Mouse (Mus musculus): ENCODE data around the gene Nxph1. TPM values are rescaled to one million over a fixed set of nuclear protein-coding genes. Genes with fewer than 3 reads are reported as not detected.

Gene Nxph1
- polyA plus RNA-seq, 1 experiment from 2014 or later, result 3.6 TPM

- H3K9ac ChIP-seq, result no peak overlapping the region
- no peaks in the 10 kb centered on the region for H3K9me3 ChIP-seq (replicated peaks)
- H3K36me3 ChIP-seq, result no peaks in the 10 kb centered on the region
- no peaks in the 10 kb centered on the region for H3K4me1 ChIP-seq
- no peak for ATAC-seq (ENCODE audit: insufficient number of reproducible peaks, low FRiP score, low TSS enrichment, low read depth)
- no peak overlapping the region for H3K27ac ChIP-seq (replicated peaks)
- H3K4me2 ChIP-seq (replicated peaks), result no peak overlapping the region
- H3K27me3 ChIP-seq, result no peaks in the 10 kb centered on the region
- no peak overlapping the region for H3K4me3 ChIP-seq (replicated peaks)
These were observed 199.7 kb downstream of the Nxph1 start for GRCm38 (mm10) chr6:9147966-9148365.

GRCm38 (mm10) chr6:9149791-9150190, 201.6 kb downstream of the Nxph1 start:
- ATAC-seq (ENCODE audit: insufficient number of reproducible peaks, low FRiP score, low TSS enrichment, low read depth), result no peak
- no peaks in the 10 kb centered on the region for H3K9me3 ChIP-seq (replicated peaks)
- 33% methylated on average over 1 of the region's 1 CpGs for WGBS
- no peak overlapping the region for H3K4me3 ChIP-seq (replicated peaks)
- H3K4me1 ChIP-seq, result no peaks in the 10 kb centered on the region
- no peak overlapping the region for H3K9ac ChIP-seq
- H3K27me3 ChIP-seq, result no peaks in the 10 kb centered on the region
- no peak overlapping the region for H3K4me2 ChIP-seq (replicated peaks)
- H3K36me3 ChIP-seq, result no peaks in the 10 kb centered on the region
- H3K27ac ChIP-seq (replicated peaks), result no peak overlapping the region

- 81% methylated on average over 2 of the region's 2 CpGs for WGBS
- no peaks in the 10 kb centered on the region for H3K36me3 ChIP-seq
- H3K27ac ChIP-seq (replicated peaks), result no peak overlapping the region
- no peaks in the 10 kb centered on the region for H3K9me3 ChIP-seq (replicated peaks)
- no peak overlapping the region for H3K9ac ChIP-seq
- no peaks in the 10 kb centered on the region for H3K27me3 ChIP-seq
- H3K4me3 ChIP-seq (replicated peaks), result no peak overlapping the region
- H3K4me2 ChIP-seq (replicated peaks), result no peak overlapping the region
- ATAC-seq (ENCODE audit: insufficient number of reproducible peaks, low FRiP score, low TSS enrichment, low read depth), result no peak
- no peaks in the 10 kb centered on the region for H3K4me1 ChIP-seq
These were observed 211.0 kb downstream of the Nxph1 start for GRCm38 (mm10) chr6:9159191-9159590.

- no peaks in the 10 kb centered on the region for H3K4me1 ChIP-seq
- H3K27ac ChIP-seq (replicated peaks), result no peak overlapping the region
- H3K9me3 ChIP-seq (replicated peaks), result no peaks in the 10 kb centered on the region
- H3K27me3 ChIP-seq, result no peaks in the 10 kb centered on the region
- ATAC-seq (ENCODE audit: insufficient number of reproducible peaks, low FRiP score, low TSS enrichment, low read depth), result no peak
- no peak overlapping the region for H3K4me3 ChIP-seq (replicated peaks)
- no peak overlapping the region for H3K9ac ChIP-seq
- H3K4me2 ChIP-seq (replicated peaks), result no peak overlapping the region
- 59% methylated on average over 3 of the region's 3 CpGs for WGBS
- no peaks in the 10 kb centered on the region for H3K36me3 ChIP-seq
These were observed 234.2 kb downstream of the Nxph1 start for GRCm38 (mm10) chr6:9182477-9182876.

- no peak for ATAC-seq (ENCODE audit: insufficient number of reproducible peaks, low FRiP score, low TSS enrichment, low read depth)
- Histone ChIP-seq H3K4me2 (replicated peaks) (no peak overlapping the region), H3K36me3 (no peaks in the 10 kb centered on the region), H3K4me3 (replicated peaks) (no peak overlapping the region), H3K4me1 (no peaks in the 10 kb centered on the region), H3K9ac (no peak overlapping the region), H3K27me3 (no peaks in the 10 kb centered on the region), H3K27ac (replicated peaks) (no peak overlapping the region), H3K9me3 (replicated peaks) (no peaks in the 10 kb centered on the region)
- 65% methylated on average over 4 of the region's 4 CpGs for WGBS
These were observed 262.5 kb downstream of the Nxph1 start for GRCm38 (mm10) chr6:9210730-9211129.

- Histone ChIP-seq H3K36me3 (no peaks in the 10 kb centered on the region), H3K9me3 (replicated peaks) (no peaks in the 10 kb centered on the region), H3K4me2 (replicated peaks) (no peak overlapping the region), H3K4me3 (replicated peaks) (no peak overlapping the region), H3K9ac (no peak overlapping the region), H3K27ac (replicated peaks) (no peak overlapping the region), H3K27me3 (no peaks in the 10 kb centered on the region), H3K4me1 (no peaks in the 10 kb centered on the region)
- 55% methylated on average over 4 of the region's 4 CpGs for WGBS
- no peak for ATAC-seq (ENCODE audit: insufficient number of reproducible peaks, low FRiP score, low TSS enrichment, low read depth)
These were observed 272.7 kb downstream of the Nxph1 start for GRCm38 (mm10) chr6:9220724-9221453.

GRCm38 (mm10) chr6:9234802-9235201, 286.6 kb downstream of the Nxph1 start:
- Histone ChIP-seq H3K4me2 (replicated peaks) (no peak overlapping the region), H3K4me3 (replicated peaks) (no peak overlapping the region), H3K9me3 (replicated peaks) (no peaks in the 10 kb centered on the region), H3K27ac (replicated peaks) (no peak overlapping the region), H3K36me3 (no peaks in the 10 kb centered on the region), H3K4me1 (no peaks in the 10 kb centered on the region), H3K9ac (no peak overlapping the region), H3K27me3 (no peaks in the 10 kb centered on the region)
- ATAC-seq (ENCODE audit: insufficient number of reproducible peaks, low FRiP score, low TSS enrichment, low read depth), result no peak

GRCm38 (mm10) chr6:9267998-9268397, 319.8 kb downstream of the Nxph1 start:
- no peak for ATAC-seq (ENCODE audit: insufficient number of reproducible peaks, low FRiP score, low TSS enrichment, low read depth)
- no peaks in the 10 kb centered on the region for H3K9me3 ChIP-seq (replicated peaks)
- no peaks in the 10 kb centered on the region for H3K27me3 ChIP-seq
- no peak overlapping the region for H3K27ac ChIP-seq (replicated peaks)
- WGBS, result 58% methylated on average over 1 of the region's 1 CpGs
- no peaks in the 10 kb centered on the region for H3K4me1 ChIP-seq
- H3K4me2 ChIP-seq (replicated peaks), result no peak overlapping the region
- H3K9ac ChIP-seq, result no peak overlapping the region
- no peak overlapping the region for H3K4me3 ChIP-seq (replicated peaks)
- H3K36me3 ChIP-seq, result no peaks in the 10 kb centered on the region

Other genes with a start within 250 kb of the Nxph1 start
- gene Ica1, start 169.9 kb upstream of the Nxph1 start, polyA plus RNA-seq (2015; fragmentation: Nextera tagmentation; extraction: Ambion mirVana), result 14.3 and 15.1 TPM in 2 replicates